Mouse (Mus musculus) left cerebral cortex, adult 9 months (tissue): ENCODE results near the gene Pla2g2e.
"Not testable (repeated sequence)": the region's sequence is repeated elsewhere in the genome, so short reads cannot be mapped to it uniquely, and the experiment has no call there.

ENCODE experiments used
- DNase-seq, 2 experiments: peaks; one replicate each; pipeline ENCODE4 v3.0.0; 2022; ENCODE audit warnings: low spot score in 2 of 2

Pla2g2e gene

DNA sequence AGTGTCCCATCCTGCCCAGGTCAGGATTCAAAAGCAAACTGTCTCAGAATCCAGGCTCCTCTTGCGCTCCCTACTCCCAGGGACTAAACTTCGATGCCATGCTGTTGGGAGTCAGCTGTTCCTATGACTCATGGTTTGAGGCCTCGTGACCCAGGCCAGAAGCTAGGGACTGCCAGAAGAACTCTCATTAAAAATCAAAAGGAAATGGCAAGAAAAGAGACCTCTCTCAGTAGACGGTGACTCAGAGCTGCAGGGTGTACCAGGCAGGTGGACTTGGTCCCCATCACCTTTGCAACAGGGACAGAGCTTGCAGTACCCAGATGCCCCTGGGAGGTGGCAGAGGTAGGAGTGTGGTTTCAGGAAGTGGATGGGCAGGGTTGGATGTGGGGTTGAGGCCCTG lies at the start of gene Pla2g2e:
Gene Pla2g2e (plus strand): TSS at position 212 of the 400 bp plus-strand sequence.
- no peak for DNase-seq

DNA sequence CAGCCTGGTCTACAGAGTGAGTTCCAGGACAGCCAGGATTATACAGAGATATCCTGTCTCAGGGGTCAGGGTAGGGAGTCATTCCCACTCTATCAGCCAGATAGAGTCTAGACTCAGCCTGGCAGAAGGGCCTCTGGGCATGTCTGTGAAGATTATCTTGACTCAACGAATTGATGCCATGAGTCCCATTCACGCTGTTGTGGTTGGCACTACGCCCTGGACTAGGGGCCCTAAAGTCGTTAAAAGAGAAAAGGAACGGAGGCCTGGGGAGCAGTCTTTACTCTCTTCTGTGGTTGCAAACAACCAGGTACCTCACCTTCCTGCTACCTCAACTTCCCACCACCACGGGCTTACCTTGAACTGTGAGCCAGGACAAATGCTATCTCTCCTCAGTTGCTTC lies 37.9 kb upstream of the Pla2g2e start:
- no peak for DNase-seq

- DNase-seq: no peak
Observed at GRCm38 (mm10) chr4:138840726-138841125, 37.0 kb upstream of the Pla2g2e start.

GRCm38 (mm10) chr4:138841386-138841785 lies 36.4 kb upstream of the Pla2g2e start:
- DNase-seq: peak; percentile 80 to 92

DNA sequence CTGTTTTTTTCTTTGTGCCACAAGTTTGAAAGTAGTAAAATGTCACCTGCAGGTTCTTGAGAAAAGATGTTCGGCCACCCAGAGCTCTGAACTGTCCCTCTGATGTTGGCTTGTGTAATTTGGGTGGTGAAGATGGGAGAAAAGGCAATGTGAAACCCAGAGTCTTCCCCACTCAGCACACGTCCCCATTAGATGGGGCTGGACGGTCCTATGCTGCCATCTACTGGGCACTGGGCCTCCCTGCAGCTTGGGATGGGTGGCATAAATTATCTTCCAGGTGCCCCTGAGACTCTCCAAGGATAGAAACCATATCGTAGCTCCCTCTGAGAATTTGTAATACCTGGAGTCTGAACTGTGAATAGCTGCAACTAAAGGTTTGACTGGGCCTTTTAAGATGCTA lies 26.3 kb upstream of the Pla2g2e start:
- DNase-seq: peak; percentile 66 to 92

DNA sequence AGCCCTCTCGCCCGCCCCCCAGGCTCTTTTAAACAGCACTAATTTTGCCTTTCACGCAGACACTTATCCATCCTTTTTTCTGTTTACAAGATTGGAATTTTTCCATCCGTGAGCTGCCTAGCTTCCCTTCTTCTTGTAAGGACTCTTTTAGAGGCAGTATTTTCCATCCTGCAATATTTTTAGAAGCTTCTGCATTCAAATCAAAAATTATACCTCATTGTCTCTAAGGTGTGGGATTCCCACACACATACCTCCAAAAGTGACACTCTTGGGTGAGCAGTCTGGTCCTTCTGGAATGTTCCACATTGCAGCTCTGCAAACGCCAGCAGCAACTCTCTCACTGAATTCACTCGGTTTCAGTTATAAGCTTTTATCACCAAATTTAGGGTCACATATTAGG lies 24.8 kb upstream of the Pla2g2e start:
- no peak for DNase-seq

GRCm38 (mm10) chr4:138855092-138855632 lies 22.6 kb upstream of the Pla2g2e start:
- no peak for DNase-seq

DNA sequence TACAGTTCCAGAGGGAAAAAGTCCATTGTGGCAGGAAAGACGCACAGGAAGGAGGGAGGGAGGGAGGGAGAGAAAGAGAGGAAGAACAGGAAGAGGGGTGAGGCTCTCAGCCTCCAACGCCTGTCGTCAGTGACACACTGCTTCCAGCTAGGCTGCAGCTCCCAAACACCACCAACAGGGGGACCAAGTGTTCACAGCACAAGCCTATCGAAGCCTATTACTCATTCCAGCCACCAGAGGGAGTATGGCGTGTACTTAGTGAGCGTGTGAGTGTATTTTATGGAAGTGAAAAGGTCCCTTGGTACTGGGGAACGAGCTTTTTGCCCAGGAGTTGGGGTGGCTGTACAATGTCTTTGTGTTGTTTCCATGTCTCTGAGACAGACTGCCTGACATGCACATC lies 21.3 kb upstream of the Pla2g2e start:
- DNase-seq: peak in 1 of 2 experiments; percentile 76

- DNase-seq: no peak
Observed at GRCm38 (mm10) chr4:138857576-138857975, 20.2 kb upstream of the Pla2g2e start.

DNA sequence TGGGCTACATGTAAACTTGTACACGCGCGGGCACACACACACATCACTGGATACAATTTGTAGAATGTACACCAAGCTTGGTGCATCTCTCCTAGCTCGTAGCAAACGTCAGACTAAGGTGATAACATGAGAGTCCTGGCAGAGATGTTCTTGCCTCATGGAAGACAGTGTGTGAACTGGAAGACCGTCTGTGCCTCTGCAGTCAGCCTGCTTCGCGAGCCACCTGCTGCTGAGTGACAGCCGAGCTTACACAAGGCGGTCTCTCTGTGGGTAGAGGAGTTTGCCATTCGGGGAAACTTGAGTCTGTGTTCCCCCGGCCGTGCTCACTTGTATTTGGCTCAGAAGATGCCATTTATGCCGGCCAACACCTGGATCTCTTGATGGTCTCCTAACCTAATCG lies 19.3 kb upstream of the Pla2g2e start:
- DNase-seq: no peak

- DNase-seq: no peak
Observed at GRCm38 (mm10) chr4:138859245-138859644, 18.5 kb upstream of the Pla2g2e start.

- peak in 1 of 2 experiments; percentile 76 for DNase-seq
Observed at GRCm38 (mm10) chr4:138859728-138860127, 18.0 kb upstream of the Pla2g2e start.

GRCm38 (mm10) chr4:138863344-138863998 lies 14.3 kb upstream of the Pla2g2e start, which contains the start of gene Pla2g5:
Gene Pla2g5 (minus strand): TSS chr4:138863482.
- DNase-seq: no peak

DNA sequence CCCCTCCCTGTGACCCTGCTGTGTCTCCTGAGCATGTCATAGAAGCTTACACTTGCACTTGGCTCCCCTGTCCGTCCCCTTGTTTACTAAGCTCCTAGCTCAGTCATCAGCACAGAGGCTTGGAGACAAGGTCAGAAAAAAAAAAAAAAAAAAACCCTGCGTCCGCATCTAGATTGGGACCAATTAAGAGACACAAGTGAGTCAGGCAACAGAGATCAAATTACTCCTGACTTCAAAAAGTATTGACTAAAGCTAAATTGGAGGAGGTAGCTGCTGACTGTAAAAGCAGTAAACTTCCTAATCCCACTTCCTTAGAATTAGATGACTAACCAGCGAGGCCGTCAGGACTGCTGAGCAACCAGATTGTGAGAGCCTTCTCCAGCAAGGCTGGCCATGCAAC lies 12.7 kb upstream of the Pla2g2e start:
- no peak for DNase-seq

DNA sequence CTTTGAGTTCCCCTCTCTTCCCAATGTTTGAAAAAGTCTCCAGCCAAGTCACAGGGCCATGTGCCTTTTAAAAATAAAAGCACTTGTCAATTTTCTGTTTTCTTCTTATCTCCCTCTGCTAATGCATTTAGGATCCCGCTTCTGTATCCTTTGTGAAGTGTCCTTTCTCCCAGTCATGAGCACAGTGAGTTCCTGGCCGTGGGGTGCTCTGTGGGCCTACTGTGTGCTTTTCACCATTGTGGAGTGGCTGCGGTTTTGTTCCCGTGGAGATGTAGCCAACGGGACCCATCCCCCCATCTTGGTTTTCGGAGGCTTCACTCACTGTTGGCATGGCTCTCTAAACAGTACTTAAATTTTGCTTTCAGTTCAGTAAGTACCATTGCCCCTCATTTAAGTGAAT lies 11.8 kb upstream of the Pla2g2e start:
- no peak for DNase-seq

DNA sequence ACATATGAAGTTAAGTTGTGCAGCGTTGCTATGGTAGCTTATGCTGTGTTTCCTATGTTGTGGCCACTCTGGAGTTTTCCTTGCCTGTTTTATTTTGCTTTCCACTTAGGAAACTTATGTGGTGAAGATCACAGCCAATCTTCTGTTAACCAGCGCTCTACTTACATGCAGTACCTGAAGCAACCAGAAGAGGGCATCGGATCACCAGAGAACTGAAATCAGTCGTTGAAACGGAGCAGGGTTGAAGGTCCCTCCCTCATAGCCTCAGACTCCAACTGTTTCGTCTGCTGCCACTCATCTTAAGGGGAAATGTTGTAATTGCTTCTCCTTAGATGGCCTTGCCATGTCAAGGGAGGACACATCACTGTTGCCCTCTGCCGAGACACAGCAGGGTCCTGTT lies 11.3 kb upstream of the Pla2g2e start:
- peak in 1 of 2 experiments; percentile 86 for DNase-seq

- DNase-seq: no peak
Observed at GRCm38 (mm10) chr4:138868666-138869065, 9.1 kb upstream of the Pla2g2e start.

- no peak for DNase-seq
Observed at GRCm38 (mm10) chr4:138873864-138874263, 3.9 kb upstream of the Pla2g2e start, which contains the start of gene Gm13030. Gene Gm13030 (minus strand): TSS chr4:138873964.

GRCm38 (mm10) chr4:138875275-138875674 lies 2.5 kb upstream of the Pla2g2e start:
- DNase-seq: not testable (repeated sequence)

- no peak for DNase-seq
Observed at GRCm38 (mm10) chr4:138875986-138876385, 1.8 kb upstream of the Pla2g2e start.

- no peak for DNase-seq
Observed at GRCm38 (mm10) chr4:138878783-138879182, 1.0 kb downstream of the Pla2g2e start.

DNA sequence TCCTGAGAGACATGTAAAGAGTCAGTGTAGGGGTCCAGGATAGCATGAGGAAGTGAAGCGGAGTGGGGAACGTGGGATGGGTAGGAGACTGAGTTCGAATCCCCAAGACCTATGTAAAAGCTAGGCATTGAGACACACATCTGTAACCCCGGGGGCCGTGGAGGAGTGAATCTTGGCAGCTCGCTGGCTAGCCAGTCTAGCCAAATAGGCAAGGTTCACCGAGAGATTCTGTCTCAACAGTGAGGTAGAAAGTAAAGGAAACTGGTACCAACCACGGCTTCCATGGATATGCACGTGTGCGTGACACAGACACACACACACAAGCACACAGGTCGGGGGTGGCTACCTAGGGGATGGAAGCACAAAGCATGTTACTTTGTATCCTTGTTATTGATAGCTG lies 2.1 kb downstream of the Pla2g2e start:
- no peak for DNase-seq

DNA sequence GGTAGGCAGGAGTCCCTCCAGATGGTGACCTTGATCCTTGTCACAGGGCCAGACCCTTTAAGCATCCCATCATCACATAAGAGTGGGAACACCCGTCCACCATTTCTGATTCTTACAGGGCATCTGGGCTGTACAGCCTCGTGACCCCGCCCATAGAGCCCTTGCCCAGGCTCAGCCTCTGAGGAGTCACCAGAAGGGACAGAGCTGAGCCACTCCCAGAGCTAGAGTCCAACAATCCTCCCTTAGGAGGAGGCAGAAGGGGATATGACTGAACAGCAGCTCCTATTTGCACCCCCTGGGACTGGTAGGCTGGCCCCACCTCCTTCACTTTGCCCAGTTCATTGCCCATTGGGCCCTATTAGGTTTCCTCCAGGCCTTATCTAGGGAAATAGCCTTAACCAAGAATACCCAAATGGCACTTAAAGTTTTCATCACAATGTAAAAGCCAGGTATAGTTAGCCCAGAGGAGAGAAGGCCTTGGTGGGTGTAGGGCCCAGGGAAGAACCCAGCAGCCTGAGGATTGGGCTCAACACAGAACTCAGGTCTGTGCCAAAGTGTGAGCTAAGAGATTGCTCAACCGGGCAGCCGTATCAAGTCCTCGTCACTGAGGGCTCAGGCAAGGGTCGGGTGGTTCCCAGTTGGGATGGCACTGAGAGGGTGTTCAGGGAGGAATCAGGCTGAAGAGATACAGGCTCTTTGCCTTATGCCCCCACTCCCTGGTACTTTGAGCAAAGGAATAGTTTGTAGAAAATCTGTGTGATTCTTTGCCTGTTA lies 3.3 kb downstream of the Pla2g2e start:
- no peak for DNase-seq
